Mouse (Mus musculus) liver (tissue): Measurements from ENCODE around the gene Sdc1.
A peak's percentile ranks its signal among the peaks of the same experiment; 100 is the strongest.

Experiments
- DNase-seq: peaks from one replicate; pipeline ENCODE4 v3.0.0-alpha.2; 2020; ENCODE audit warnings: mixed read lengths

Sdc1 gene

GRCm38 (mm10) chr12:8829032-8829660 is 58.0 kb downstream of the Sdc1 start:
- no peak for DNase-seq

- DNase-seq, result peak; percentile 26
Observed at GRCm38 (mm10) chr12:8829661-8830040, 58.5 kb downstream of the Sdc1 start.

- no peak for DNase-seq
Observed at GRCm38 (mm10) chr12:8830967-8831635, 60.0 kb downstream of the Sdc1 start.

GRCm38 (mm10) chr12:8831710-8832109 is 60.6 kb downstream of the Sdc1 start:
- DNase-seq, result no peak

GRCm38 (mm10) chr12:8840782-8841325 is 69.7 kb downstream of the Sdc1 start:
- DNase-seq, result peak; percentile 85

GRCm38 (mm10) chr12:8842725-8843124 is 71.6 kb downstream of the Sdc1 start:
- no peak for DNase-seq
